Mouse (Mus musculus): ENCODE measurements around the gene Rictor.

DNA sequence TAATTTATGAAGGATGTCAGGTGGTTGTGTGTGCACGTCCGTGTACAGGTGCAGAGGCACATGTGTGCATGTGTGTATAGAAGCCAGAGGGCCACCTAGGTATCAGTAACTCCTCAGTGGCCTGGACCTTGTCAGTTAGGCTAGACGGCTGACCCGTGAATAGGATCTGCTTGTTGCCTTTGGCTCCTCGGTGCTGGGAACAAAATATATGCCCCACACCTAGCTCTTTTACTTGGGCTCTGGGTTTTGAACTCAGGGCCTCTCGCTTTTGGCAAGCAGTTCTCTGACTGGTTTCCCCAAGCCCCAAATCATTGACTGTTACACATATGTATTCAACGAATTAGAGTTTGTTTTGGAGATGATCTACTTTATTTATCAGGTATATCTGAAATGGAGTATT, 3.0 kb downstream of the Rictor start:
- no peak for TF ChIP-seq POLR2A (IDR thresholded peaks at IDR 0.05; ENCODE audit: low read depth, low read length)
- TF ChIP-seq CTCF (IDR thresholded peaks at IDR 0.05; ENCODE audit: borderline replicate concordance, insufficient read depth, low read length) = no peak

Measured in embryonic fibroblast, embryonic 13.5 days (primary cell).